Mouse (Mus musculus) midbrain, embryonic 12.5 days (tissue): ENCODE data around the gene Psme2. TPM values are rescaled to one million over a fixed set of nuclear protein-coding genes. Genes with fewer than 3 reads are reported as not detected.
A peak's percentile ranks its signal among the peaks of the same experiment; 100 is the strongest.

Source experiments
- ATAC-seq: fragments of 200-750 bp; cut with Nextera tagmentation; 2 replicates; pipeline ENCODE4 v1.8.0; 2017; ENCODE audit warnings: low read depth, moderate TSS enrichment, moderate library complexity; ENCODE audit not compliant: low FRiP score
- H3K27ac ChIP-seq: fragments of 300-500 bp; sonication (generic); replicated peaks from 2 replicates; pipeline ENCODE4 v1.5.1; 2016; ENCODE audit warnings: mild to moderate bottlenecking
- H3K27me3 ChIP-seq: fragments of 300-500 bp; sonication (generic); 2 replicates; pipeline ENCODE4 v1.6.1; 2016; ENCODE audit warnings: mild to moderate bottlenecking
- H3K36me3 ChIP-seq: fragments of 300-500 bp; sonication (generic); 2 replicates; pipeline ENCODE4 v1.6.1; 2016
- H3K4me1 ChIP-seq: fragments of 300-500 bp; sonication (generic); 2 replicates; pipeline ENCODE4 v1.6.1; 2016
- H3K4me2 ChIP-seq: fragments of 300-500 bp; sonication (generic); replicated peaks from 2 replicates; pipeline ENCODE4 v1.6.1; 2016; ENCODE audit warnings: mild to moderate bottlenecking, moderate library complexity
- H3K4me3 ChIP-seq: fragments of 300-500 bp; sonication (generic); 2 replicates; pipeline ENCODE4 v1.5.1; 2016; ENCODE audit warnings: mild to moderate bottlenecking
- H3K9ac ChIP-seq: fragments of 300-500 bp; sonication (generic); replicated peaks from 2 replicates; pipeline ENCODE4 v1.6.1; 2016; ENCODE audit warnings: mild to moderate bottlenecking, moderate library complexity
- H3K9me3 ChIP-seq: fragments of 300-500 bp; sonication (generic); 2 replicates; pipeline ENCODE4 v1.6.1; 2016; ENCODE audit warnings: mild to moderate bottlenecking
- WGBS: fragments of 180-500 bp; shearing (Covaris S2); methylation state at CpG from one replicate; pipeline ENCODE4 v1.1.7; 2016; 5-methylcytosine and 5-hydroxymethylcytosine counted together
- polyA plus RNA-seq: library from polyadenylated mRNA; unstranded; fragments of >200 nt; fragmentation: Nextera tagmentation; extraction: Ambion mirVana; gene quantifications from 2 replicates; pipeline ENCODE4 v1.2.1, GENCODE M21; 2016

The Psme2 gene
- polyA plus RNA-seq, 1 experiment from 2014 or later: 192 TPM

- ATAC-seq: no peak
- Histone ChIP-seq H3K27ac (no peak overlapping the region), H3K36me3 (peaks cover 7% of the 10 kb centered on the region), H3K4me3 (peak overlapping the region; percentile 65), H3K9ac (peak overlapping the region; percentile 74; the same call in 1 of the 2 replicates), H3K4me1 (peaks cover 18% of the 10 kb centered on the region), H3K27me3 (no peaks in the 10 kb centered on the region), H3K9me3 (no peaks in the 10 kb centered on the region), H3K4me2 (peak overlapping the region; percentile 86)
- 63% methylated on average over 6 of the region's 6 CpGs for WGBS
These were observed 32.0 kb downstream of the Psme2 start for GRCm38 (mm10) chr14:55558740-55559448.

GRCm38 (mm10) chr14:55557587-55557986 lies 33.3 kb downstream of the Psme2 start:
- Histone ChIP-seq H3K9me3 (no peaks in the 10 kb centered on the region), H3K4me3 (no peak overlapping the region), H3K27me3 (no peaks in the 10 kb centered on the region), H3K4me1 (peaks cover 18% of the 10 kb centered on the region), H3K27ac (no peak overlapping the region), H3K9ac (no peak overlapping the region), H3K4me2 (no peak overlapping the region), H3K36me3 (no peaks in the 10 kb centered on the region)
- no peak for ATAC-seq
- WGBS: 90% methylated on average over 3 of the region's 3 CpGs

- Histone ChIP-seq H3K9ac (no peak overlapping the region), H3K9me3 (no peaks in the 10 kb centered on the region), H3K4me2 (no peak overlapping the region), H3K4me3 (no peak overlapping the region), H3K27me3 (no peaks in the 10 kb centered on the region), H3K36me3 (no peaks in the 10 kb centered on the region), H3K4me1 (peaks cover 15% of the 10 kb centered on the region), H3K27ac (no peak overlapping the region)
- ATAC-seq: no peak
- 29% methylated on average over 5 of the region's 5 CpGs for WGBS
These were observed 33.9 kb downstream of the Psme2 start for GRCm38 (mm10) chr14:55557003-55557402.

GRCm38 (mm10) chr14:55555788-55556187 lies 35.1 kb downstream of the Psme2 start:
- H3K36me3 ChIP-seq: no peaks in the 10 kb centered on the region
- WGBS: 91% methylated on average over 3 of the region's 3 CpGs
- no peak overlapping the region for H3K4me2 ChIP-seq
- H3K9me3 ChIP-seq: no peaks in the 10 kb centered on the region
- H3K9ac ChIP-seq: no peak overlapping the region
- ATAC-seq: no peak
- H3K4me3 ChIP-seq: no peak overlapping the region
- no peaks in the 10 kb centered on the region for H3K27me3 ChIP-seq
- no peak overlapping the region for H3K27ac ChIP-seq
- peaks cover 4% of the 10 kb centered on the region; the same call in 1 of the 2 replicates for H3K4me1 ChIP-seq

- Histone ChIP-seq H3K4me1 (peaks cover 4% of the 10 kb centered on the region; the same call in 1 of the 2 replicates), H3K4me2 (no peak overlapping the region), H3K4me3 (no peak overlapping the region), H3K36me3 (no peaks in the 10 kb centered on the region), H3K9ac (no peak overlapping the region), H3K9me3 (no peaks in the 10 kb centered on the region), H3K27ac (no peak overlapping the region), H3K27me3 (no peaks in the 10 kb centered on the region)
- ATAC-seq: no peak
These were observed 36.3 kb downstream of the Psme2 start for GRCm38 (mm10) chr14:55554635-55555034.

- H3K4me3 ChIP-seq: no peak overlapping the region
- no peak overlapping the region for H3K27ac ChIP-seq
- 88% methylated on average over 8 of the region's 8 CpGs for WGBS
- H3K4me2 ChIP-seq: no peak overlapping the region
- no peaks in the 10 kb centered on the region for H3K9me3 ChIP-seq
- no peaks in the 10 kb centered on the region for H3K27me3 ChIP-seq
- ATAC-seq: no peak
- H3K36me3 ChIP-seq: peaks cover 20% of the 10 kb centered on the region
- H3K9ac ChIP-seq: no peak overlapping the region
- H3K4me1 ChIP-seq: 0 out of 2 replicates have a peak, but pooled peaks cover under 1% of the 10 kb centered on the region
These were observed 39.1 kb downstream of the Psme2 start for GRCm38 (mm10) chr14:55551794-55552193.

GRCm38 (mm10) chr14:55551347-55551746 lies 39.6 kb downstream of the Psme2 start:
- 70% methylated on average over 5 of the region's 5 CpGs for WGBS
- Histone ChIP-seq H3K4me2 (no peak overlapping the region), H3K36me3 (peaks cover 20% of the 10 kb centered on the region), H3K4me1 (no peaks in the 10 kb centered on the region), H3K4me3 (no peak overlapping the region), H3K27ac (no peak overlapping the region), H3K27me3 (no peaks in the 10 kb centered on the region), H3K9me3 (no peaks in the 10 kb centered on the region), H3K9ac (no peak overlapping the region)
- no peak for ATAC-seq

- no peaks in the 10 kb centered on the region for H3K9me3 ChIP-seq
- H3K4me2 ChIP-seq: no peak overlapping the region
- no peaks in the 10 kb centered on the region for H3K4me1 ChIP-seq
- H3K27ac ChIP-seq: no peak overlapping the region
- 90% methylated on average over 6 of the region's 6 CpGs for WGBS
- peaks cover 20% of the 10 kb centered on the region for H3K36me3 ChIP-seq
- no peak for ATAC-seq
- no peak overlapping the region for H3K9ac ChIP-seq
- H3K27me3 ChIP-seq: no peaks in the 10 kb centered on the region
- no peak overlapping the region for H3K4me3 ChIP-seq
These were observed 40.7 kb downstream of the Psme2 start for GRCm38 (mm10) chr14:55550191-55550590.

- ATAC-seq: no peak
- no peak overlapping the region for H3K4me3 ChIP-seq
- no peaks in the 10 kb centered on the region for H3K9me3 ChIP-seq
- H3K27ac ChIP-seq: no peak overlapping the region
- no peak overlapping the region for H3K4me2 ChIP-seq
- H3K4me1 ChIP-seq: peaks cover 19% of the 10 kb centered on the region
- no peaks in the 10 kb centered on the region for H3K27me3 ChIP-seq
- H3K36me3 ChIP-seq: peaks cover 30% of the 10 kb centered on the region
- no peak overlapping the region for H3K9ac ChIP-seq
- 91% methylated on average over 9 of the region's 9 CpGs for WGBS
These were observed 46.6 kb downstream of the Psme2 start for GRCm38 (mm10) chr14:55544334-55544733.

- Histone ChIP-seq H3K9ac (no peak overlapping the region), H3K27me3 (peaks cover 6% of the 10 kb centered on the region; the same call in 1 of the 2 replicates), H3K9me3 (no peaks in the 10 kb centered on the region), H3K36me3 (peaks cover 11% of the 10 kb centered on the region), H3K4me3 (no peak overlapping the region), H3K4me2 (no peak overlapping the region), H3K4me1 (peaks cover 19% of the 10 kb centered on the region), H3K27ac (no peak overlapping the region)
- no peak for ATAC-seq
- WGBS: 97% methylated on average over 12 of the region's 12 CpGs
These were observed 48.6 kb downstream of the Psme2 start for GRCm38 (mm10) chr14:55542268-55542667.

GRCm38 (mm10) chr14:55540787-55541321 lies 50.1 kb downstream of the Psme2 start:
- H3K4me1 ChIP-seq: peaks cover 19% of the 10 kb centered on the region
- peak overlapping the region; percentile 55 for H3K4me3 ChIP-seq
- peak overlapping the region; percentile 85 for H3K4me2 ChIP-seq
- H3K9me3 ChIP-seq: no peaks in the 10 kb centered on the region
- ATAC-seq: peak; percentile 63
- peak overlapping the region; percentile 69 for H3K9ac ChIP-seq
- H3K27me3 ChIP-seq: peaks cover 10% of the 10 kb centered on the region
- H3K27ac ChIP-seq: peak overlapping the region; percentile 78
- H3K36me3 ChIP-seq: peaks cover 11% of the 10 kb centered on the region
- WGBS: 7% methylated on average over 10 of the region's 10 CpGs

- Histone ChIP-seq H3K36me3 (peaks cover 11% of the 10 kb centered on the region), H3K4me2 (peak within 1 kb of the TSS; percentile 85), H3K27me3 (peaks cover 10% of the 10 kb centered on the region), H3K4me1 (peaks cover 19% of the 10 kb centered on the region), H3K4me3 (peak within 1 kb of the TSS; percentile 55), H3K9me3 (no peaks in the 10 kb centered on the region), H3K9ac (peak within 1 kb of the TSS; percentile 69), H3K27ac (peak within 1 kb of the TSS; percentile 78)
- peak; percentile 81 for ATAC-seq
- WGBS: 0% methylated on average over 32 of the region's 32 CpGs
These were observed 50.7 kb downstream of the Psme2 start, which contains the start of gene Pck2 for GRCm38 (mm10) chr14:55540067-55540786. Gene Pck2, plus strand, starts transcription at chr14:55540266.
